Mouse (Mus musculus) heart, embryonic 15.5 days (tissue): ENCODE measurements at regions not wholly inside any gene's neighbourhood (a gene's known extent, or its start where the extent isn't known, plus 50 kb on each side); places are given as distances from the start of the nearest gene placed in this dataset.

ENCODE experiments used
- ATAC-seq: fragments of 200-750 bp; cut with Nextera tagmentation; replicated peaks from 2 replicates; pipeline ENCODE4 v1.8.0; 2017; ENCODE audit warnings: low read depth, moderate TSS enrichment; ENCODE audit not compliant: insufficient number of reproducible peaks, insufficient read depth, low FRiP score
- H3K27ac ChIP-seq: fragments of 300-500 bp; sonication (generic); 2 replicates; pipeline ENCODE4 v1.5.1; 2015; ENCODE audit warnings: mild to moderate bottlenecking, inconsistent platforms
- H3K27me3 ChIP-seq: fragments of 300-500 bp; sonication (generic); 2 replicates; pipeline ENCODE4 v1.6.1; 2015; ENCODE audit warnings: inconsistent platforms
- H3K36me3 ChIP-seq: fragments of 300-500 bp; sonication (generic); 2 replicates; pipeline ENCODE4 v1.6.1; 2015; ENCODE audit warnings: mild to moderate bottlenecking, inconsistent platforms
- H3K4me1 ChIP-seq: fragments of 300-500 bp; sonication (generic); replicated peaks from 2 replicates; pipeline ENCODE4 v1.6.1; 2015; ENCODE audit warnings: inconsistent platforms
- H3K4me2 ChIP-seq: fragments of 300-500 bp; sonication (generic); 2 replicates; pipeline ENCODE4 v1.6.1; 2015; ENCODE audit warnings: inconsistent platforms, mild to moderate bottlenecking, moderate library complexity
- H3K4me3 ChIP-seq: fragments of 300-500 bp; sonication (generic); 2 replicates; pipeline ENCODE4 v1.5.1; 2015; ENCODE audit warnings: mild to moderate bottlenecking, inconsistent platforms
- H3K9ac ChIP-seq: fragments of 300-500 bp; sonication (generic); 2 replicates; pipeline ENCODE4 v1.6.1; 2015; ENCODE audit warnings: mild to moderate bottlenecking, inconsistent platforms
- H3K9me3 ChIP-seq: fragments of 300-500 bp; sonication (generic); replicated peaks from 2 replicates; pipeline ENCODE4 v1.6.1; 2016; ENCODE audit warnings: inconsistent platforms
- WGBS: fragments of 180-500 bp; shearing (Covaris S2); methylation state at CpG from one replicate; pipeline ENCODE4 v1.1.7; 2015; ENCODE audit warnings: mixed read lengths; 5-methylcytosine and 5-hydroxymethylcytosine counted together

DNA sequence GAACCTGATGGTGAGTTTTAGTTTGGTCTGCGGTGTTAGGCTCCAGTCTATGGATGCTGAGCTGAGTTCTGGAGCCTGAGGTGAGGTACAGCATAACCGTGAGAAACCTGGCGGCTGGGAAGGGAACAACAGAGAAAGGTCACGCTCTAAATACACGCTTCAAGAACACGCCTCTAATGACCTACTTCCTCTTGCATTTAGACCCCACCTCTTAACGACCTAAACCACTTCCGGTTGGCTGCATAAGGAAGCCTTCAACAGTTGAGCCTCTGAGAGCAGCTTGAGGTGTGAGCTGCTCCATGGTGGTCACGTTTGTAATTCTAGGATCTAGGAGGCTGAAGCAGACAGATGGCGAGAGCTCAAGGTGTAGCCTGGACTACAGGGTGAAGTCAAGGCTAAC lies 175.8 kb downstream of the Zfp365 start:
- no peak for ATAC-seq
- H3K9me3 ChIP-seq: no peaks in the 10 kb centered on the region
- no peaks in the 10 kb centered on the region for H3K4me1 ChIP-seq
- WGBS: 81% methylated on average over 10 of the region's 10 CpGs
- H3K4me3 ChIP-seq: no peak overlapping the region
- H3K36me3 ChIP-seq: no peaks in the 10 kb centered on the region
- H3K27ac ChIP-seq: no peak overlapping the region
- no peak overlapping the region for H3K9ac ChIP-seq
- no peaks in the 10 kb centered on the region for H3K27me3 ChIP-seq
- H3K4me2 ChIP-seq: no peak overlapping the region

DNA sequence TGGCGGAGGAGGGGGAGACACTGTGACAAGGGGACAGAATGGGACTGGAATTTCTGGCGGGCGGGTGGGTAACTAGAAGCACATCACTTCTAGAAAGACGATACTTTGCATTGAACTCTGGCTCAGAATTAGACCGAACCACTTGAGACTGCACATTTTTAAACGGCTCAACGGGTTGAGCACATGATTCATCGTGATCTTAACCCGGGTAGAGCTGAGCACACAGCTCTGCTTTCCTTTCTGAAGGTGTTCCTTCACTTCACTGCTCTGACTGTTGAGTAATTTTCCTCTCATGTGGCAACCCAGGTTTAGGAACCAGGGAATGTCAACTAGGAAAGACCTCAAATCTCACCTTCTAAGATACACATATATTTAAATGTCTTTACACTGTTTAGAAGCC lies 180.9 kb downstream of the Zfp365 start:
- no peak overlapping the region for H3K27ac ChIP-seq
- no peaks in the 10 kb centered on the region for H3K27me3 ChIP-seq
- H3K4me1 ChIP-seq: no peaks in the 10 kb centered on the region
- H3K36me3 ChIP-seq: no peaks in the 10 kb centered on the region
- no peak for ATAC-seq
- H3K9ac ChIP-seq: no peak overlapping the region
- no peak overlapping the region for H3K4me2 ChIP-seq
- no peaks in the 10 kb centered on the region for H3K9me3 ChIP-seq
- no peak overlapping the region for H3K4me3 ChIP-seq
- 65% methylated on average over 9 of the region's 9 CpGs for WGBS

DNA sequence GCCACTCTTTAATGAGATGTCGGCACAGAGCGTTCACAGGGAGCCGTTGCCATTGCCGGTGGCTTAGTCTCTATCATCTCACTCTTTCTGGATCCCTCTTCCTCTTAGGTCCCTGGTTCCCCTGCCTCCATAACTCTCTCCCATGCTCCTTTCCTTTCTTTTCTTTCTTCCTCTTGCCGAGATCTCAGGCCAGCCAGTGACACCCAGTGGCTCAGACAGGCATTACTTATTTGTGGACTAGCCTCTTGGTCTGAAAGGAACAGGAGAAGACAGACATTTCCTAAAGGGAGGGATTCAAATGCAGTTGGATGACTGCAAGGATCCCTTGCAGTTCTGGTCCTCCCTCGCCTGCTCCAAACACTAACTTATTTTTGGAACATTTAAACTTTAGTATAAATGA lies 180.5 kb upstream of the Ado start:
- H3K27me3 ChIP-seq: no peaks in the 10 kb centered on the region
- no peaks in the 10 kb centered on the region for H3K9me3 ChIP-seq
- WGBS: 50% methylated on average over 6 of the region's 6 CpGs
- no peak overlapping the region for H3K9ac ChIP-seq
- no peak overlapping the region for H3K4me2 ChIP-seq
- ATAC-seq: no peak
- H3K4me3 ChIP-seq: no peak overlapping the region
- no peak overlapping the region for H3K27ac ChIP-seq
- H3K4me1 ChIP-seq: no peaks in the 10 kb centered on the region
- H3K36me3 ChIP-seq: no peaks in the 10 kb centered on the region

- Histone ChIP-seq H3K27ac (no peak overlapping the region), H3K27me3 (peaks cover 4% of the 10 kb centered on the region; the same call in 1 of the 2 replicates), H3K36me3 (no peaks in the 10 kb centered on the region), H3K4me2 (no peak overlapping the region), H3K9ac (no peak overlapping the region), H3K4me1 (no peaks in the 10 kb centered on the region), H3K4me3 (no peak overlapping the region), H3K9me3 (no peaks in the 10 kb centered on the region)
- WGBS: 86% methylated on average over 4 of the region's 4 CpGs
- ATAC-seq: no peak
Observed at GRCm38 (mm10) chr10:67727580-67727979, 178.8 kb upstream of the Ado start.

- no peak overlapping the region for H3K4me2 ChIP-seq
- H3K9ac ChIP-seq: no peak overlapping the region
- H3K27me3 ChIP-seq: peaks cover 4% of the 10 kb centered on the region; the same call in 1 of the 2 replicates
- ATAC-seq: no peak
- no peak overlapping the region for H3K4me3 ChIP-seq
- 82% methylated on average over 6 of the region's 6 CpGs for WGBS
- H3K9me3 ChIP-seq: no peaks in the 10 kb centered on the region
- no peak overlapping the region for H3K27ac ChIP-seq
- no peaks in the 10 kb centered on the region for H3K4me1 ChIP-seq
- no peaks in the 10 kb centered on the region for H3K36me3 ChIP-seq
Observed at GRCm38 (mm10) chr10:67726796-67727195, 178.0 kb upstream of the Ado start.

DNA sequence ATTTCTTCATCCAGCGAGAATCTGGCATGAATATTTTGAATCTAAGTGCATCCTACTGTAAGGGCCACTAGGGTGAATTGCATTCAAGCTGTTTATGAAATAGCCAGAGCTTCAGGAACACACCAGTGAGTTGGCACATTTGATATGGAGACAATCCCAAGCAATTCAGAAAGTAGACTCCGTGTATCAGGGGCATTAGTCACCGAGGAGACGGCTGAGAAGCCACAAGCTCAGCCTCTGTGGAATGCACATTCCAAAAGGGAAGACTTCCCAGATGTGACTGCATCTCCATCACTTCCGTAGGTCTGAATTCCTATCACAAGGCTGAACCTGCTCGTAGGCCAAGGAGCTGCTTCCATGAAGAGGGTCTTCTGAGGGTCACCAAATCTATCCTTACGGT lies 177.6 kb upstream of the Ado start:
- Histone ChIP-seq H3K4me2 (no peak overlapping the region), H3K36me3 (no peaks in the 10 kb centered on the region), H3K27me3 (peaks cover 4% of the 10 kb centered on the region; the same call in 1 of the 2 replicates), H3K9me3 (no peaks in the 10 kb centered on the region), H3K27ac (no peak overlapping the region), H3K9ac (no peak overlapping the region), H3K4me1 (no peaks in the 10 kb centered on the region), H3K4me3 (no peak overlapping the region)
- no peak for ATAC-seq
- WGBS: 59% methylated on average over 7 of the region's 7 CpGs

DNA sequence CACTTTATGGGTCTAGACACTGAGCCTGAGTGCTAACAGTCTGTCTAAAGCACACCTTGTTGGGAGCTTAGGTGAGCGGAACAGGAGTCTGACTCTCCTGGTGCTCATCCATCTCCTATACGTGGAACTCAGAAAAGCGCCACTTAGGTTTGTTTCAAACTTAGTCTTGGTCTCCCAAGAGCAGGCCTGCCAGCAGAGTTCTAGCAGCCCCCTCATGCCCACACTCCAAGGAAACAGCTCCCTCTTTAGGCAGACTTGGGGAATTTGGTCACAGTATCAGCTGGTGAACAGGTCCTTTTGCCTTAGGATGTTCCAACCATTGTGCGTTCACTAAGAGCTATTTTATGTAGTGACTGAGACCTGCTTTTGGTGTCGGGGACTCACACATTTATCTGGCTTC lies 173.0 kb upstream of the Ado start:
- no peak for ATAC-seq
- Histone ChIP-seq H3K4me3 (no peak overlapping the region), H3K27ac (no peak overlapping the region), H3K27me3 (peaks cover 4% of the 10 kb centered on the region; the same call in 1 of the 2 replicates), H3K9me3 (no peaks in the 10 kb centered on the region), H3K9ac (no peak overlapping the region), H3K4me1 (no peaks in the 10 kb centered on the region), H3K4me2 (no peak overlapping the region), H3K36me3 (no peaks in the 10 kb centered on the region)
- WGBS: 43% methylated on average over 5 of the region's 5 CpGs

DNA sequence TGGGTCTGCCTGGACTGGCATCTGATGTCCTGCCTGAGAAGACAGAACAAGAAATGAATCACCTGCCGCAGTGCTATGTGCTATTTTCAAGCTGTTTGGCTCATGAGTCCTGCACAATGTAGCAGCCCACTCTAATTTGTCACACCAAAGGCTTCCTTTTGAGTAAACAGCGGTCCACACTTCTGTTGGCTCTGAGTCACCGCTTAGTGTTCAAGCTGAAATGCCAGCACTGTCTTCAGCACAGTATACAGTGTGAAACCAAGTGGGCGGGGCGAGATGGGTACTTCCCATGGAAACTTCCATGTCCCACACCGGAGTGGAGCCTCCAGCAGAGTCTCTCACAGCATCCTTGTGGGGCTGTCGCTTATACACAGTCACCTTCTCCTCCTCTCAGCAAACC lies 168.8 kb upstream of the Ado start:
- Histone ChIP-seq H3K4me1 (no peaks in the 10 kb centered on the region), H3K27me3 (no peaks in the 10 kb centered on the region), H3K9ac (no peak overlapping the region), H3K4me2 (no peak overlapping the region), H3K27ac (no peak overlapping the region), H3K9me3 (no peaks in the 10 kb centered on the region), H3K4me3 (no peak overlapping the region), H3K36me3 (no peaks in the 10 kb centered on the region)
- WGBS: 77% methylated on average over 7 of the region's 7 CpGs
- ATAC-seq: no peak

DNA sequence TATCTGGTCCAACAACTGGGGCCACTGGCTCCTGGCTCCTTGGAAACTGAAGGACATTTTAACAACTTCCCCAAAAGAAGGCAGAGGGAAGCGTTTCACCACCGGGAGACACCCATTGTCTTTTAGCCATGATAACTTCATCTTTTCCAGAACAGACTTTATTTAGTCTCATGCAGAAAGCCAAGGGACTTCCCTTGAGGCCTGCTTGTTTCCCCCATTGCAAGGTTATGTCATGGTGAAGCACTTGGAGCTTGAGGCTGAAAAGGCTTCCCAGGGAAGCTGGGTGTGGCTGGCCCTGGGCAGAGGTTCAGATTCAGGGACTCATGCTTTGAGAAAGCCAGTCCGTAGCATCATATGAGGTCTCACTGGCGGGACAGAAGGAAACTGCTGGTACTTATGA lies 166.3 kb upstream of the Ado start:
- Histone ChIP-seq H3K9ac (no peak overlapping the region), H3K27ac (no peak overlapping the region), H3K36me3 (no peaks in the 10 kb centered on the region), H3K4me2 (no peak overlapping the region), H3K4me3 (no peak overlapping the region), H3K27me3 (no peaks in the 10 kb centered on the region), H3K9me3 (no peaks in the 10 kb centered on the region), H3K4me1 (no peaks in the 10 kb centered on the region)
- WGBS: 83% methylated on average over 4 of the region's 4 CpGs
- ATAC-seq: no peak

- H3K36me3 ChIP-seq: no peaks in the 10 kb centered on the region
- no peak overlapping the region for H3K4me2 ChIP-seq
- ATAC-seq: no peak
- WGBS: 72% methylated on average over 10 of the region's 10 CpGs
- no peaks in the 10 kb centered on the region for H3K4me1 ChIP-seq
- no peak overlapping the region for H3K4me3 ChIP-seq
- H3K9ac ChIP-seq: no peak overlapping the region
- no peaks in the 10 kb centered on the region for H3K27me3 ChIP-seq
- H3K27ac ChIP-seq: no peak overlapping the region
- H3K9me3 ChIP-seq: no peaks in the 10 kb centered on the region
Observed at GRCm38 (mm10) chr10:67713098-67713497, 164.3 kb upstream of the Ado start.

GRCm38 (mm10) chr10:67712665-67713064 lies 163.9 kb upstream of the Ado start:
- H3K4me2 ChIP-seq: no peak overlapping the region
- H3K4me1 ChIP-seq: no peaks in the 10 kb centered on the region
- WGBS: 53% methylated on average over 6 of the region's 6 CpGs
- ATAC-seq: no peak
- no peaks in the 10 kb centered on the region for H3K36me3 ChIP-seq
- no peaks in the 10 kb centered on the region for H3K9me3 ChIP-seq
- H3K4me3 ChIP-seq: no peak overlapping the region
- no peak overlapping the region for H3K27ac ChIP-seq
- no peaks in the 10 kb centered on the region for H3K27me3 ChIP-seq
- no peak overlapping the region for H3K9ac ChIP-seq

DNA sequence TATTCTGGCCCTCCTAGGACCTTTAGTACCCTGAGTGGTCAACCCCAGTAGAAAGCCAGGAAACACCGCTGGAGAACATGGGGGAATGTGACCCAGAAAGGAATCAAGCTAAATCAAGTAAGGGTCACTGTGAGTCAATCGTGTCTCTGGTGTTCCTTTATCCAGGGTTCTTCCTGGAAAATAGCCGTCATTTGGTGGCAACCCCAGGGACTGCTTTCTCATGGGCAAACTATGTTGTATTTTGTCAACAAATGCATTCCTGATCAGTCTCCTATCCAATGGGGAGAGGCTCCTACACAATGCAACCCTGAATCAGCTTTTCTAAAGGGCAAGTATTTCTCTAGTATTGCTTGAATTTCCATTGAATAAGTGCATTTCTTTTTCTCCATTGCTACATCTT lies 163.2 kb upstream of the Ado start:
- Histone ChIP-seq H3K27ac (no peak overlapping the region), H3K4me1 (no peaks in the 10 kb centered on the region), H3K9me3 (no peaks in the 10 kb centered on the region), H3K4me3 (no peak overlapping the region), H3K9ac (no peak overlapping the region), H3K36me3 (no peaks in the 10 kb centered on the region), H3K4me2 (no peak overlapping the region), H3K27me3 (no peaks in the 10 kb centered on the region)
- WGBS: 83% methylated on average over 3 of the region's 3 CpGs
- no peak for ATAC-seq

DNA sequence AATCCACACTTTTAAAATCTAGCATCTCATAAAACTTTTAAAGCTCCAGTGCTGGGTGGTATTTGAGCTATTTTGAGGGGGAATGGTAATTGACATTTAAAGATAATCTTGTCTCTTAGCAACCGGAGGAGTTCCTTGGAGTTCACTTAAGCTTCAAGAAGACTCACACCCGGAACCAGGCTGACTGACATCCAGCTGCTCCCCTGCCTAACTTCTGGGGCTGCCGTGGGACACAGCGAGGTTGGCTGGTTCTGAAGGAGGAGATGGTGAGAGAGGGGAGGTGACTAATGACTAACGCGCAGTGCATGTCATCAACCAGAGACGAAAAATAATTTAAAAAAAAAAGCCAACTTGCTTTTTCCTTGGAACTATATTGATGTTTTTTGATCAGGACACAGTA lies 157.7 kb upstream of the Ado start:
- no peak overlapping the region for H3K27ac ChIP-seq
- no peaks in the 10 kb centered on the region for H3K27me3 ChIP-seq
- no peak overlapping the region for H3K4me3 ChIP-seq
- H3K4me1 ChIP-seq: peaks cover 4% of the 10 kb centered on the region
- H3K36me3 ChIP-seq: no peaks in the 10 kb centered on the region
- H3K9ac ChIP-seq: no peak overlapping the region
- 49% methylated on average over 7 of the region's 7 CpGs for WGBS
- no peak for ATAC-seq
- H3K9me3 ChIP-seq: no peaks in the 10 kb centered on the region
- no peak overlapping the region for H3K4me2 ChIP-seq
